Mouse (Mus musculus) embryonic fibroblast, embryonic 13.5 days (primary cell): ENCODE measurements around the gene Cpne7.

ENCODE experiments used
- CTCF ChIP-seq: IDR thresholded peaks from 2 replicates; pipeline ENCODE4 v1.5.1; 2011; ENCODE audit warnings: mild to moderate bottlenecking, control low read depth, low read length, moderate library complexity, borderline replicate concordance; ENCODE audit not compliant: insufficient read depth
- POLR2A ChIP-seq: IDR thresholded peaks from 2 replicates; pipeline ENCODE4 v1.6.1; 2011; ENCODE audit warnings: low read depth, mild to moderate bottlenecking, control low read depth, low read length, moderate library complexity

- TF ChIP-seq POLR2A, result peak; percentile 50; the same call in 1 of the 2 replicates
- no peak for TF ChIP-seq CTCF
These were observed 16.9 kb upstream of the Cpne7 start for GRCm38 (mm10) chr8:123100288-123100687.
